Mouse (Mus musculus): Measurements from ENCODE around the gene Desi1. TPM values are rescaled to one million over a fixed set of nuclear protein-coding genes. Genes with fewer than 3 reads are reported as not detected.

The Desi1 gene
- total and polyA plus RNA-seq, 2 experiments from 2014 or later = 26.9 to 43.9 TPM

DNA sequence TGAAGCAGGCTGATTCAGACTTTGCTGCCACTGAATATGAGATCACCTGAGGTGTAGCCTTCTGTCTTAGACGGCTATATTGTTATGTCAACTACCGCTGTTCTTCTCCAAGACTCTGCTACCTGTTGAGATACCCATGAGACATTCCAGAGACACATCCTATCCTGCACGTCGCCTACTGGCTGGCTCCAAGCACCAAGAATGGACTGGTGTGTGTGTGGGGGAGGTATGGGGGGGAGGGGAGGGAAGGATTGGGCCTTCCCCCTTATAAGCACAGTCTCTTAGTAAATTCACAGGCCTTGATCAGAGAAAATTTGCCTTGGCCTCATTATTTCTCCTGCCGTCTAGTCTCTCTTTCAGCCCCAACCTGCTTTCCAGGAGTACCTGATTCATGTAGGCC is 65.8 kb downstream of the Desi1 start:
- no peak for TF ChIP-seq CTCF (IDR thresholded peaks at IDR 0.05)
- ATAC-seq (ENCODE audit: low FRiP score) = no peak
- 88% methylated on average over 5 of the region's 5 CpGs for WGBS
- H3K9ac ChIP-seq (replicated peaks; ENCODE audit: low read length, poor library complexity, severe bottlenecking) = no peak overlapping the region
- no peak for DNase-seq (ENCODE audit: low spot score)
- no peaks in the 10 kb centered on the region for H3K4me1 ChIP-seq (ENCODE audit: insufficient read depth, low read length)
- H3K4me3 ChIP-seq (ENCODE audit: low read depth, low read length) = no peak overlapping the region
- no peaks in the 10 kb centered on the region for H3K9me3 ChIP-seq (ENCODE audit: low read length)
- H3K27ac ChIP-seq (ENCODE audit: low read depth, low read length) = no peak overlapping the region
- H3K36me3 ChIP-seq (ENCODE audit: insufficient read depth, low read length) = no peaks in the 10 kb centered on the region
- H3K27me3 ChIP-seq (ENCODE audit: insufficient read depth, low read length) = no peaks in the 10 kb centered on the region
- no peak overlapping the region for H3K4me2 ChIP-seq (ENCODE audit: low read depth, low read length, poor library complexity, severe bottlenecking)

DNA sequence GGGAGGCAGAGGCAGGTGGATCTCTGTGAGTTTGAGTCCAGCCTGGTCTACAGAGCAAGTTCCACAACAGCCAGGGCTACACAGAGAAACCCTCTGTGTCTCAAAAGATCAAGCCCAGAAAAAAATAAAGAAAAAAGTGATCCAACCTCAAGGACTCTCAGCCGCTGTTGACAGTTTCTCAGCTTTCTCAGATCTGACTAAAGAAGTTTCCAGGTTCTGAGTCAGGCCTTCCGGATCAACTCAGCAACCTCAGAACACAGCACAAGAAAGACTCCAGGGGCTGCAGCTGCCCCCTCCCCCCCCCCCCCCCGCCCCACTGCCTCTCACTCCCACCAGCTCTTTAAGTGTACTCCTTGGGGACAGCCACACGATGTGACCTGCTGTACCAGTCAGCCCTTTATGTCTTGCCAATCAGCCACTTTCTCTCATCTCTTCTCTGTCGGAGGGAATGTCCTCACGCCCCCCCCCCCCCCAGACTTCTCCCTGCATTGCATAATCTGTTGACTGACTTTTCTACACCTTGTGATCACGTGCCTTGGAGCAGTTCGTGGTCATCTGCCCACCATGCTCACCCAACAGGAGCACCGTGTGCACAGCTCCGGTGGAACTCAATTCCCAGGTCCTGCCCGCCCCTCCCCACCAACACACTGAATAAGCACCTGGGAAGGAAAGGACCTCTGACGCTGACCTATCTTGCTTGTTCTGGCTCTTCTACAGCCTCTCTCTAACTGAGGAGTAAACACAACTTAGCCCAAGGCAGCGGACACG is 67.4 kb downstream of the Desi1 start:
- H3K4me3 ChIP-seq (ENCODE audit: low read depth, low read length) = no peak overlapping the region
- no peaks in the 10 kb centered on the region for H3K9me3 ChIP-seq (ENCODE audit: low read length)
- ATAC-seq (ENCODE audit: low FRiP score) (no peak), DNase-seq (ENCODE audit: low spot score) (no peak)
- TF ChIP-seq CTCF (IDR thresholded peaks at IDR 0.05) = no peak
- no peak overlapping the region for H3K4me2 ChIP-seq (ENCODE audit: low read depth, low read length, poor library complexity, severe bottlenecking)
- no peak overlapping the region for H3K9ac ChIP-seq (replicated peaks; ENCODE audit: low read length, poor library complexity, severe bottlenecking)
- H3K27ac ChIP-seq (ENCODE audit: low read depth, low read length) = no peak overlapping the region
- no peaks in the 10 kb centered on the region for H3K4me1 ChIP-seq (ENCODE audit: insufficient read depth, low read length)
- 86% methylated on average over 12 of the region's 14 CpGs for whole genome bisulfite sequencing
- no peaks in the 10 kb centered on the region for H3K27me3 ChIP-seq (ENCODE audit: insufficient read depth, low read length)
- H3K36me3 ChIP-seq (ENCODE audit: insufficient read depth, low read length) = no peaks in the 10 kb centered on the region

DNA sequence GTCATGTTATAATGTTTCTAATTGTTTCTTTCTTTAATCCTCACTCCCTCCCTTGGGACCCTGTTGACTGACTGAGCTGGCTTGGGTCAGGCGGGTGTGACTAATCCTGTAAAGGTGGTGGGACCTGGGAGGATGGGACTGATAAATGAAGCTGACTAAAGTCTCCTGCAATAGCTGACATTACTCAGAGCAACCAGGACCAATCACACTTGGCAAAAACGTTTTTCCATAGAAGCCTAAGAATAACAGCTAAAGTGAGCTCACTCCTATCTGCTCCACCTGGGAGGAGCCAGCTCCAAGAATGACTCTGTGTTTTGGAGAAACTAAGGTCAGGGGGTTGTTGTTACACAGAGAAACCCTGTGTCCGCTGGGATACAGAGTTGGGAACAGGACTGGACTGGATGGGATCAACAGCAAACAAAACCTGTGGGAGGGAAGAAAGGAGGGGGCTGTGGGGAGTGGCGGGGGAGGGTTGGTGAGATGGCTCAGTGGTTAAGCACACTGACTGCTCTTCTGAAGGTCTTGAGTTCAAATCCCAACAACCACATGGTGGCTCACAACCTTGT is 68.6 kb downstream of the Desi1 start:
- Histone ChIP-seq H3K9ac (replicated peaks; ENCODE audit: low read length, poor library complexity, severe bottlenecking) (no peak overlapping the region), H3K4me3 (ENCODE audit: low read depth, low read length) (no peak overlapping the region), H3K4me1 (ENCODE audit: insufficient read depth, low read length) (no peaks in the 10 kb centered on the region), H3K36me3 (ENCODE audit: insufficient read depth, low read length) (no peaks in the 10 kb centered on the region), H3K27me3 (ENCODE audit: insufficient read depth, low read length) (no peaks in the 10 kb centered on the region), H3K9me3 (ENCODE audit: low read length) (no peaks in the 10 kb centered on the region), H3K4me2 (ENCODE audit: low read depth, low read length, poor library complexity, severe bottlenecking) (no peak overlapping the region), H3K27ac (ENCODE audit: low read depth, low read length) (no peak overlapping the region)
- TF ChIP-seq CTCF (IDR thresholded peaks at IDR 0.05) = 0 out of 2 replicates have a peak, but pooled peaks have one; percentile 1
- DNase-seq (ENCODE audit: low spot score) (no peak), ATAC-seq (ENCODE audit: low FRiP score) (no peak)
- WGBS = 31% methylated on average over 4 of the region's 4 CpGs

DNA sequence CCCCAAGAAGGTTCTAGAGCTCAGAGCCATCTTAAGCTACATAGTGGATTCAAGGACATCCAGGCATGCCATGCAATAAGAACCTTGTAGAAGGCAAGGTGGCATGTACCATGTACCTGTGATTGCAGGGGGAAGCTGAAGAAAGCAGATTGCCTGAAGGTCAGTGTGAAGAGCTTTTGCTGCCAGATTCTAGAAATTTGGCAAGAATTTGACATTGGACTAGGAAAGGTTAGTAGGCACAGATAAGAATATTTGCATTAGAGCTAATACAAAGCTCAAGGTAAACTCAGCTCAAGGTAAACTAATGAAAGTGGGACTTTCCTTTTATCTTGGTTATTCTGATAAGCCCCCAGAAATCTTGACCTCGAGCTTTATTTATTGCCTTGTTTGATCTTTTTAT is 69.4 kb downstream of the Desi1 start:
- H3K9ac ChIP-seq (replicated peaks; ENCODE audit: low read length, poor library complexity, severe bottlenecking) = no peak overlapping the region
- H3K36me3 ChIP-seq (ENCODE audit: insufficient read depth, low read length) = no peaks in the 10 kb centered on the region
- DNase-seq (ENCODE audit: low spot score) (no peak), ATAC-seq (ENCODE audit: low FRiP score) (no peak)
- H3K4me3 ChIP-seq (ENCODE audit: low read depth, low read length) = no peak overlapping the region
- H3K9me3 ChIP-seq (ENCODE audit: low read length) = no peaks in the 10 kb centered on the region
- TF ChIP-seq CTCF (IDR thresholded peaks at IDR 0.05) = no peak
- H3K27me3 ChIP-seq (ENCODE audit: insufficient read depth, low read length) = no peaks in the 10 kb centered on the region
- H3K27ac ChIP-seq (ENCODE audit: low read depth, low read length) = no peak overlapping the region
- no peaks in the 10 kb centered on the region for H3K4me1 ChIP-seq (ENCODE audit: insufficient read depth, low read length)
- H3K4me2 ChIP-seq (ENCODE audit: low read depth, low read length, poor library complexity, severe bottlenecking) = no peak overlapping the region
- 63% methylated on average over 1 of the region's 1 CpGs for WGBS

DNA sequence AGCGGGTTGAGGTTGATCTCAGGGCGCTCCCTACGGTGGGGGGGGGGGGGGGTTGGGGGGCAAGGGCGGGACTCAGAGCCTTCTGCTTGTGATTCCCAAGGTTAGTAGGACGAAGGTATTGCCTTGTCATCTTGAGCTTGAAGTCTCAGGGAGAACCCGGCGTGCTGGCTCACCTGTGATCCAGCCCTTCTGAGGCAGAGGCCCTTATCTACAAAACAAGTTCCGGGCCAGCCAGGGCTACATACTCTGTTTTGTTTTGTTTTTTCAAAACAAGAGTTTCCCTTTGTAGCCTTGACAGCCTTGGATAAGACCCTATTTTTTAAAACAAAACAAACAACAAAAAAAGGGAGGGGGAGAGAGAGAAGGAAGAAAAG is 72.6 kb downstream of the Desi1 start:
- Histone ChIP-seq H3K4me3 (ENCODE audit: low read depth, low read length) (peak overlapping the region; percentile 67), H3K9ac (replicated peaks; ENCODE audit: low read length, poor library complexity, severe bottlenecking) (peak overlapping the region; percentile 77), H3K27ac (ENCODE audit: low read depth, low read length) (peak overlapping the region; percentile 93), H3K4me2 (ENCODE audit: low read depth, low read length, poor library complexity, severe bottlenecking) (peak overlapping the region; percentile 75), H3K4me1 (ENCODE audit: insufficient read depth, low read length) (no peaks in the 10 kb centered on the region), H3K27me3 (ENCODE audit: insufficient read depth, low read length) (no peaks in the 10 kb centered on the region), H3K9me3 (ENCODE audit: low read length) (no peaks in the 10 kb centered on the region), H3K36me3 (ENCODE audit: insufficient read depth, low read length) (no peaks in the 10 kb centered on the region)
- TF ChIP-seq CTCF (IDR thresholded peaks at IDR 0.05) = no peak
- 0 out of 2 replicates have a peak, but pooled peaks have one; percentile 4 for ATAC-seq (ENCODE audit: low FRiP score)
- no peak for DNase-seq (ENCODE audit: low spot score)
- 4% methylated on average over 4 of the region's 8 CpGs for WGBS
